Mouse (Mus musculus) heart, postnatal 0 days (tissue): ENCODE measurements at regions not wholly inside any gene's neighbourhood (a gene's known extent, or its start where the extent isn't known, plus 50 kb on each side); places are given as distances from the start of the nearest gene placed in this dataset.

Experiments used
- ATAC-seq: fragments of 200-750 bp; cut with Nextera tagmentation; 2 replicates; pipeline ENCODE4 v1.8.0; 2017; ENCODE audit warnings: low read depth, moderate number of reproducible peaks, moderate library complexity; ENCODE audit not compliant: insufficient read depth
- DNase-seq: peaks from one replicate; pipeline ENCODE4 v3.0.0-alpha.2; 2016; ENCODE audit warnings: low spot score
- H3K27ac ChIP-seq: fragments of 300-500 bp; sonication (generic); 2 replicates; pipeline ENCODE4 v1.5.1; 2014; ENCODE audit warnings: low read depth, mild to moderate bottlenecking
- H3K27me3 ChIP-seq: fragments of 300-500 bp; sonication (generic); 2 replicates; pipeline ENCODE4 v1.6.1; 2014; ENCODE audit warnings: low read length, mixed read lengths; ENCODE audit not compliant: control insufficient read depth, insufficient read depth
- H3K36me3 ChIP-seq: fragments of 300-500 bp; sonication (generic); replicated peaks from 2 replicates; pipeline ENCODE4 v1.6.1; 2014; ENCODE audit warnings: low read length, mixed read lengths; ENCODE audit not compliant: control insufficient read depth, insufficient read depth
- H3K4me1 ChIP-seq: fragments of 300-500 bp; sonication (generic); 2 replicates; pipeline ENCODE4 v1.6.1; 2014; ENCODE audit warnings: antibody characterized with exemption; ENCODE audit not compliant: control insufficient read depth, insufficient read depth
- H3K4me2 ChIP-seq: fragments of 300-500 bp; sonication (generic); 2 replicates; pipeline ENCODE4 v1.6.1; 2014; ENCODE audit warnings: low read depth, mild to moderate bottlenecking, low read length, moderate library complexity
- H3K4me3 ChIP-seq: fragments of 300-500 bp; sonication (generic); 2 replicates; pipeline ENCODE4 v1.5.1; 2014; ENCODE audit warnings: low read depth, low read length
- H3K9ac ChIP-seq: fragments of 300-500 bp; sonication (generic); replicated peaks from 2 replicates; pipeline ENCODE4 v1.6.1; 2014; ENCODE audit warnings: low read depth, low read length, mixed read lengths
- H3K9me3 ChIP-seq: fragments of 300-500 bp; sonication (generic); replicated peaks from 2 replicates; pipeline ENCODE4 v1.6.1; 2016; ENCODE audit warnings: low read length; ENCODE audit not compliant: control insufficient read depth
- CTCF ChIP-seq: IDR thresholded peaks from 2 replicates; pipeline ENCODE4 v1.5.1; 2016; ENCODE audit warnings: antibody characterized with exemption, control low read depth, low read depth
- EP300 ChIP-seq: IDR thresholded peaks from 2 replicates; pipeline ENCODE4 v1.6.1; 2016; ENCODE audit warnings: antibody characterized with exemption, low read depth
- WGBS: fragments of 180-500 bp; shearing (Covaris S2); extraction: QIAGEN DNeasy Blood & Tissue Kit; methylation state at CpG from one replicate; pipeline ENCODE4 v1.1.7; 2014; 5-methylcytosine and 5-hydroxymethylcytosine counted together

DNA sequence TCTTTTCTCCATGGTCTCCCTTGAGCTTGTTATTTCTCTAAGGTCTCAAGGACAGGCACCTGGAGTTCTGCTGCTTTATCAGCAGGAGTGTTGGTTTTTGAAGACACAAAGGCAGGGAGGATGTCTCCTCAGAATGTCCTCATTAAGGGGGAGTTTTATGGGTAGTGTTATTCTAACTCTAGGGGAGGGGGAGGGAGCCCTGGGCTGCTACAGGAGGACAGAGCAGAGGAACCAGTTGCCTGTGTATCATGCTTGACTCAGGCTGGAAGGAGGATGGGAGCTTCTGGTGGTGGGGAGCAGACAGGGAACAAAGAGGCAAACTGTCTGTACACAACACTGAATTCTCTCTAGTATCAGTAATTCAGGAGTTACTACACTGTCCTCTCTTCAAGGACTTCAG, 171.9 kb upstream of the Cntnap5a start:
- Histone ChIP-seq H3K27ac (no peak overlapping the region), H3K36me3 (no peaks in the 10 kb centered on the region), H3K9ac (no peak overlapping the region), H3K4me2 (no peak overlapping the region), H3K4me1 (no peaks in the 10 kb centered on the region), H3K9me3 (no peaks in the 10 kb centered on the region), H3K4me3 (no peak overlapping the region), H3K27me3 (no peaks in the 10 kb centered on the region)
- ATAC-seq (no peak), DNase-seq (no peak)
- TF ChIP-seq EP300, result no peak
- no peak for TF ChIP-seq CTCF

- TF ChIP-seq CTCF (0 out of 2 replicates have a peak, but pooled peaks have one; percentile 9), EP300 (no peak)
- Histone ChIP-seq H3K27ac (no peak overlapping the region), H3K36me3 (no peaks in the 10 kb centered on the region), H3K4me1 (no peaks in the 10 kb centered on the region), H3K9me3 (no peaks in the 10 kb centered on the region), H3K9ac (no peak overlapping the region), H3K4me2 (no peak overlapping the region), H3K27me3 (no peaks in the 10 kb centered on the region), H3K4me3 (no peak overlapping the region)
- DNase-seq (no peak), ATAC-seq (no peak)
- whole genome bisulfite sequencing, result 72% methylated on average over 2 of the region's 2 CpGs
Observed at GRCm38 (mm10) chr1:115533746-115534145, 150.8 kb upstream of the Cntnap5a start.

DNA sequence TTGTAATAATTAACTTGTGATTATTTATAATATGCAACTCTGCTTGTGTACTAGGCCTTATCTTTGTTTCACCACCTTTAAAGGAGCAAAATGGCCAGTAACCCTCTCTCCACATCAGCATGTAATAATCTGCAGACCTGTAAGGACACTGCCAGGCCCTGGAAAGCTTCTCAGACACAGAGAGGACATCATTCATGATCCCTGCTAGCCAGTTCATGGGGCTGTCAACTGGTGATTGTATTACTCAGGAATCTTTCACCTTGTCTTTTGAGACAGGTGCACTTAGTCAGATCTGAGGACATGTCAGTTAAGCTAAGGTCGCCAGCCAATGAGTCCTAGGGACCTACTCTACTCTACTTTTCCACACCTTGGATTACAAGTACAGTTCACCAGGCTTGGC, 138.6 kb upstream of the Cntnap5a start:
- DNase-seq (no peak), ATAC-seq (peak; percentile 36; the same call in 1 of the 2 replicates)
- H3K9ac ChIP-seq, result no peak overlapping the region
- H3K4me3 ChIP-seq, result no peak overlapping the region
- H3K4me2 ChIP-seq, result no peak overlapping the region
- no peaks in the 10 kb centered on the region for H3K4me1 ChIP-seq
- WGBS, result 17% methylated on average over 1 of the region's 1 CpGs
- H3K36me3 ChIP-seq, result no peaks in the 10 kb centered on the region
- H3K27ac ChIP-seq, result no peak overlapping the region
- no peaks in the 10 kb centered on the region for H3K27me3 ChIP-seq
- TF ChIP-seq EP300, result no peak
- no peak for TF ChIP-seq CTCF
- no peaks in the 10 kb centered on the region for H3K9me3 ChIP-seq
